Mouse (Mus musculus) granulocyte monocyte progenitor cell, adult 5-6 weeks (primary cell): ENCODE measurements around the gene D130043K22Rik. TPM values are rescaled to one million over a fixed set of nuclear protein-coding genes. Genes with fewer than 3 reads are reported as not detected.

Experiments used
- ATAC-seq: replicated peaks from 2 replicates; pipeline ENCODE4 v1.8.0; 2016; ENCODE audit warnings: mild to moderate bottlenecking, moderate TSS enrichment, inconsistent platforms; ENCODE audit not compliant: poor library complexity, severe bottlenecking
- total RNA-seq, 2 experiments: library from RNA; stranded (forward) in 1 of 2; stranded (reverse) in 1 of 2; fragments of 200-712, 200-1000 nt in 1 of 2; fragments of >200 nt in 1 of 2; fragmentation: Nextera tagmentation in 1 of 2; gene quantifications; 2 replicates each; pipeline ENCODE4 v1.2.3; 2014 to 2017

Gene D130043K22Rik
- total RNA-seq, 2 experiments from 2014 or later: not detected

- no peak for ATAC-seq
Measured at GRCm38 (mm10) chr13:24882411-24882810, 37.5 kb downstream of the D130043K22Rik start.

GRCm38 (mm10) chr13:24889554-24889953, 44.6 kb downstream of the D130043K22Rik start:
- no peak for ATAC-seq

- ATAC-seq: no peak
Measured at GRCm38 (mm10) chr13:24892516-24892915, 47.6 kb downstream of the D130043K22Rik start.

GRCm38 (mm10) chr13:24893880-24894279, 48.9 kb downstream of the D130043K22Rik start:
- ATAC-seq: no peak

- no peak for ATAC-seq
Measured at GRCm38 (mm10) chr13:24901916-24902315, 57.0 kb downstream of the D130043K22Rik start.

GRCm38 (mm10) chr13:24903412-24903811, 58.5 kb downstream of the D130043K22Rik start:
- no peak for ATAC-seq

GRCm38 (mm10) chr13:24905422-24905821, 60.5 kb downstream of the D130043K22Rik start:
- ATAC-seq: no peak

GRCm38 (mm10) chr13:24906831-24907570, 62.1 kb downstream of the D130043K22Rik start:
- ATAC-seq: no peak

GRCm38 (mm10) chr13:24909112-24909511, 64.2 kb downstream of the D130043K22Rik start:
- no peak for ATAC-seq

GRCm38 (mm10) chr13:24913576-24913975, 68.6 kb downstream of the D130043K22Rik start:
- no peak for ATAC-seq

GRCm38 (mm10) chr13:24914915-24915314, 70.0 kb downstream of the D130043K22Rik start:
- no peak for ATAC-seq

GRCm38 (mm10) chr13:24915831-24916230, 70.9 kb downstream of the D130043K22Rik start:
- ATAC-seq: no peak

- peak; percentile 84 for ATAC-seq
Measured at GRCm38 (mm10) chr13:24920333-24920977, 75.5 kb downstream of the D130043K22Rik start.

- ATAC-seq: no peak
Measured at GRCm38 (mm10) chr13:24921281-24921680, 76.3 kb downstream of the D130043K22Rik start.

- ATAC-seq: no peak
Measured at GRCm38 (mm10) chr13:24923991-24924390, 79.1 kb downstream of the D130043K22Rik start.

GRCm38 (mm10) chr13:24930591-24930990, 85.7 kb downstream of the D130043K22Rik start:
- no peak for ATAC-seq

- ATAC-seq: no peak
Measured at GRCm38 (mm10) chr13:24933199-24933598, 88.3 kb downstream of the D130043K22Rik start.

- no peak for ATAC-seq
Measured at GRCm38 (mm10) chr13:24936772-24937107, 91.8 kb downstream of the D130043K22Rik start.

GRCm38 (mm10) chr13:24937108-24937838, 92.3 kb downstream of the D130043K22Rik start, which contains the start of gene Aldh5a1:
TSS of gene Aldh5a1 (minus strand) at chr13:24937661.
- ATAC-seq: peak; percentile 52

- peak; percentile 21 for ATAC-seq
Measured at GRCm38 (mm10) chr13:24937839-24938166, 92.9 kb downstream of the D130043K22Rik start.

- ATAC-seq: peak; percentile 48
Measured at GRCm38 (mm10) chr13:24938683-24939082, 93.7 kb downstream of the D130043K22Rik start.
